Comparison of ENCODE assay signal across 10 mouse cellular contexts in genomic region chr11:119285791-119286527, GRCm38 (mm10). TPM values are rescaled to one million over a fixed set of nuclear protein-coding genes. Genes with fewer than 3 reads are reported as not detected.
A peak's percentile ranks its signal among the peaks of the same experiment; 100 is the strongest.
DNase-seq lines count a peak whose midpoint lies in the region; ATAC-seq and TF ChIP-seq lines count a peak whose summit lies in the region.
"Had no signal": no experiment of that assay in that cellular context is flagged by ENCODE, and none has a peak within 500 bp of the region (broad histone marks: within the 10 kb centered on the region; RNA-seq: fewer than 3 reads in every experiment).

No protein-coding gene starts in this region.

- no peak overlapping the region for H3K4me2 ChIP-seq in forebrain, embryonic 15.5 days (replicated peaks)
- H3K4me2 ChIP-seq in forebrain, embryonic 16.5 days (ENCODE audit: low read length): no peak overlapping the region
- no peak overlapping the region for H3K4me2 ChIP-seq in midbrain, embryonic 14.5 days (ENCODE audit: low read length)
- no peak overlapping the region for H3K4me2 ChIP-seq in intestine, embryonic 15.5 days (replicated peaks)

- no peak overlapping the region for H3K4me3 ChIP-seq in forebrain, embryonic 15.5 days
- no peak overlapping the region for H3K4me3 ChIP-seq in forebrain, embryonic 16.5 days (replicated peaks; ENCODE audit: low read length)
- H3K4me3 ChIP-seq in midbrain, embryonic 14.5 days (replicated peaks; ENCODE audit: low read depth, low read length): no peak overlapping the region
- no peak overlapping the region for H3K4me3 ChIP-seq in midbrain, embryonic 10.5 days
- H3K4me3 ChIP-seq in intestine, embryonic 15.5 days (replicated peaks): no peak overlapping the region
- no peak overlapping the region for H3K4me3 ChIP-seq in left cerebral cortex, adult 2 months

- H3K27me3 ChIP-seq in forebrain, embryonic 15.5 days: no peaks in the 10 kb centered on the region
- no peaks in the 10 kb centered on the region for H3K27me3 ChIP-seq in forebrain, embryonic 16.5 days (replicated peaks; ENCODE audit: control insufficient read depth, insufficient read depth, low read length)
- H3K27me3 ChIP-seq in midbrain, embryonic 14.5 days (ENCODE audit: control insufficient read depth, insufficient read depth, low read length): no peaks in the 10 kb centered on the region
- H3K27me3 ChIP-seq in midbrain, embryonic 10.5 days (ENCODE audit: low read depth, poor library complexity, severe bottlenecking): no peaks in the 10 kb centered on the region
- no peaks in the 10 kb centered on the region for H3K27me3 ChIP-seq in intestine, embryonic 15.5 days (replicated peaks)

- intact Hi-C loops in left cerebral cortex, adult 2 months (cut with DNase I): no loop called here

- H3K36me3 ChIP-seq in forebrain, embryonic 15.5 days: peaks cover 65% of the 10 kb centered on the region
- peaks cover 23% of the 10 kb centered on the region for H3K36me3 ChIP-seq in forebrain, embryonic 16.5 days (ENCODE audit: control insufficient read depth, insufficient read depth)
- peaks cover 90% of the 10 kb centered on the region for H3K36me3 ChIP-seq in midbrain, embryonic 14.5 days (ENCODE audit: control insufficient read depth, insufficient read depth, low read length)
- peaks cover 88% of the 10 kb centered on the region for H3K36me3 ChIP-seq in midbrain, embryonic 10.5 days
- peaks cover 42% of the 10 kb centered on the region for H3K36me3 ChIP-seq in intestine, embryonic 15.5 days

- peak; percentile 16; the same call in 1 of the 2 replicates for ATAC-seq in forebrain, embryonic 15.5 days (replicated peaks)
- ATAC-seq in forebrain, embryonic 16.5 days: no peak
- no peak for ATAC-seq in midbrain, embryonic 14.5 days (ENCODE audit: low FRiP score, low TSS enrichment)
- 0 out of 2 replicates have a peak, but pooled peaks have one; percentile 23 for ATAC-seq in intestine, embryonic 15.5 days

- peak; percentile 47 for DNase-seq in midbrain, embryonic 14.5 days
- no peak for DNase-seq in midbrain, embryonic 10.5 days (ENCODE audit: low spot score)
- DNase-seq in lung, postnatal 4 days: peak; percentile 56 to 77
- DNase-seq in frontal cortex, adult 2 months (ENCODE audit: extremely low spot score in 1 of 2, low spot score in 1 of 2): no peak
- no peak for DNase-seq in left cerebral cortex, adult 2 months (ENCODE audit: extremely low spot score in 1 of 2, low spot score in 2 of 2)

- 62% methylated on average over 9 of the region's 9 CpGs for WGBS in forebrain, embryonic 15.5 days
- WGBS in forebrain, embryonic 16.5 days: 62% methylated on average over 9 of the region's 9 CpGs
- WGBS in midbrain, embryonic 14.5 days: 72% methylated on average over 9 of the region's 9 CpGs
- 84% methylated on average over 9 of the region's 9 CpGs for WGBS in midbrain, embryonic 10.5 days
- WGBS in intestine, embryonic 15.5 days: 62% methylated on average over 9 of the region's 9 CpGs

- no peak overlapping the region for H3K27ac ChIP-seq in forebrain, embryonic 15.5 days (replicated peaks)
- H3K27ac ChIP-seq in forebrain, embryonic 16.5 days (ENCODE audit: low read length): no peak overlapping the region
- no peak overlapping the region for H3K27ac ChIP-seq in midbrain, embryonic 14.5 days (replicated peaks; ENCODE audit: low read depth, low read length)
- H3K27ac ChIP-seq in midbrain, embryonic 10.5 days (replicated peaks): no peak overlapping the region
- H3K27ac ChIP-seq in intestine, embryonic 15.5 days: no peak overlapping the region
- H3K27ac ChIP-seq in left cerebral cortex, adult 2 months: no peak overlapping the region

- H3K4me1 ChIP-seq in forebrain, embryonic 15.5 days: no peaks in the 10 kb centered on the region
- no peaks in the 10 kb centered on the region for H3K4me1 ChIP-seq in forebrain, embryonic 16.5 days (replicated peaks; ENCODE audit: control insufficient read depth, insufficient read depth, low read length)
- no peaks in the 10 kb centered on the region for H3K4me1 ChIP-seq in midbrain, embryonic 14.5 days (ENCODE audit: control insufficient read depth, insufficient read depth, low read length)
- H3K4me1 ChIP-seq in midbrain, embryonic 10.5 days: peaks cover 11% of the 10 kb centered on the region
- no peaks in the 10 kb centered on the region for H3K4me1 ChIP-seq in intestine, embryonic 15.5 days (replicated peaks)

- H3K9me3 ChIP-seq in forebrain, embryonic 15.5 days: no peaks in the 10 kb centered on the region
- no peaks in the 10 kb centered on the region for H3K9me3 ChIP-seq in forebrain, embryonic 16.5 days (ENCODE audit: control insufficient read depth, low read length)
- no peaks in the 10 kb centered on the region for H3K9me3 ChIP-seq in midbrain, embryonic 14.5 days (ENCODE audit: control insufficient read depth, low read length)
- no peaks in the 10 kb centered on the region for H3K9me3 ChIP-seq in midbrain, embryonic 10.5 days (replicated peaks)
- no peaks in the 10 kb centered on the region for H3K9me3 ChIP-seq in intestine, embryonic 15.5 days

- TF ChIP-seq CTCF in left cerebral cortex, adult 2 months (IDR thresholded peaks at IDR 0.05): no peak

- H3K9ac ChIP-seq in forebrain, embryonic 15.5 days (replicated peaks): no peak overlapping the region
- H3K9ac ChIP-seq in forebrain, embryonic 16.5 days (replicated peaks; ENCODE audit: low read depth, low read length): no peak overlapping the region
- H3K9ac ChIP-seq in midbrain, embryonic 14.5 days (replicated peaks; ENCODE audit: low read length): no peak overlapping the region
- no peak overlapping the region for H3K9ac ChIP-seq in intestine, embryonic 15.5 days

RNA-seq across cellular contexts. Expression of gene Eif4a3, which starts 13.9 kb away (rescaled TPM):
- polyA plus RNA-seq in forebrain, embryonic 15.5 days (2015; fragmentation: Nextera tagmentation; extraction: Ambion mirVana): 302 and 313 TPM in 2 replicates
- polyA plus RNA-seq in forebrain, embryonic 16.5 days (2015; fragmentation: Nextera tagmentation; extraction: Ambion mirVana): 271 and 273 TPM in 2 replicates
- 257 and 264 TPM in 2 replicates for polyA plus RNA-seq in midbrain, embryonic 14.5 days (2014; fragmentation: Nextera tagmentation; extraction: Ambion mirVana)
- polyA plus RNA-seq in midbrain, embryonic 10.5 days (2016; fragmentation: Nextera tagmentation; extraction: Ambion mirVana): 465 and 494 TPM in 2 replicates
- 335 and 348 TPM in 2 replicates for polyA plus RNA-seq in intestine, embryonic 15.5 days (2015; fragmentation: Nextera tagmentation; extraction: Ambion mirVana)
- polyA plus RNA-seq in frontal cortex, adult 2 months (2012; rRNA removed): 98.0 and 109 TPM in 2 replicates
- total RNA-seq in left cerebral cortex, adult 2 months (2021): 10 to 100 TPM; 68.7 to 78.6 TPM

RNA-seq across cellular contexts. Expression of gene Gaa, which starts 18.3 kb away (rescaled TPM):
- polyA plus RNA-seq in forebrain, embryonic 15.5 days (2015; fragmentation: Nextera tagmentation; extraction: Ambion mirVana): 43.9 and 49.8 TPM in 2 replicates
- polyA plus RNA-seq in forebrain, embryonic 16.5 days (2015; fragmentation: Nextera tagmentation; extraction: Ambion mirVana): 59.8 and 69.7 TPM in 2 replicates
- 58.6 and 67.2 TPM in 2 replicates for polyA plus RNA-seq in midbrain, embryonic 14.5 days (2014; fragmentation: Nextera tagmentation; extraction: Ambion mirVana)
- polyA plus RNA-seq in midbrain, embryonic 10.5 days (2016; fragmentation: Nextera tagmentation; extraction: Ambion mirVana): 32.0 and 33.6 TPM in 2 replicates
- polyA plus RNA-seq in intestine, embryonic 15.5 days (2015; fragmentation: Nextera tagmentation; extraction: Ambion mirVana): 66.3 and 69.1 TPM in 2 replicates
- polyA plus RNA-seq in frontal cortex, adult 2 months (2012; rRNA removed): 182 and 207 TPM in 2 replicates
- 100 to 1,000 TPM; 241 to 268 TPM for total RNA-seq in left cerebral cortex, adult 2 months (2021)

RNA-seq across cellular contexts. Expression of gene Card14, which starts 21.6 kb away (rescaled TPM):
- polyA plus RNA-seq in forebrain, embryonic 15.5 days (2015; fragmentation: Nextera tagmentation; extraction: Ambion mirVana): 0.09 and 0.18 TPM in 2 replicates
- 0.13 and 0.40 TPM in 2 replicates for polyA plus RNA-seq in forebrain, embryonic 16.5 days (2015; fragmentation: Nextera tagmentation; extraction: Ambion mirVana)
- polyA plus RNA-seq in midbrain, embryonic 14.5 days (2014; fragmentation: Nextera tagmentation; extraction: Ambion mirVana): 0.11 and 0.16 TPM in 2 replicates
- polyA plus RNA-seq in midbrain, embryonic 10.5 days (2016; fragmentation: Nextera tagmentation; extraction: Ambion mirVana): not detected in 2 replicates
- polyA plus RNA-seq in intestine, embryonic 15.5 days (2015; fragmentation: Nextera tagmentation; extraction: Ambion mirVana): 5.1 and 5.6 TPM in 2 replicates
- 0.15 and 0.32 TPM in 2 replicates for polyA plus RNA-seq in frontal cortex, adult 2 months (2012; rRNA removed)
- total RNA-seq in left cerebral cortex, adult 2 months (2021): under 1 TPM; 0.19 to 0.27 TPM
- total RNA-seq: common myeloid progenitor, adult 5-6 weeks had no signal

RNA-seq across cellular contexts. Expression of gene Ccdc40, which starts 57.6 kb away (rescaled TPM):
- 12.9 and 13.7 TPM in 2 replicates for polyA plus RNA-seq in forebrain, embryonic 15.5 days (2015; fragmentation: Nextera tagmentation; extraction: Ambion mirVana)
- polyA plus RNA-seq in forebrain, embryonic 16.5 days (2015; fragmentation: Nextera tagmentation; extraction: Ambion mirVana): 11.5 and 14.1 TPM in 2 replicates
- polyA plus RNA-seq in midbrain, embryonic 14.5 days (2014; fragmentation: Nextera tagmentation; extraction: Ambion mirVana): 12.2 and 13.3 TPM in 2 replicates
- 20.6 and 21.8 TPM in 2 replicates for polyA plus RNA-seq in midbrain, embryonic 10.5 days (2016; fragmentation: Nextera tagmentation; extraction: Ambion mirVana)
- polyA plus RNA-seq in intestine, embryonic 15.5 days (2015; fragmentation: Nextera tagmentation; extraction: Ambion mirVana): 2.5 and 2.6 TPM in 2 replicates
- 1.7 and 1.9 TPM in 2 replicates for polyA plus RNA-seq in frontal cortex, adult 2 months (2012; rRNA removed)
- total RNA-seq in left cerebral cortex, adult 2 months (2021): 1 to 10 TPM; 1.3 to 1.5 TPM
- polyA plus RNA-seq: liver, adult 2 months had no signal

RNA-seq across cellular contexts. Expression of gene Tbc1d16, which starts 57.7 kb away (rescaled TPM):
- polyA plus RNA-seq in forebrain, embryonic 15.5 days (2015; fragmentation: Nextera tagmentation; extraction: Ambion mirVana): 52.4 and 54.6 TPM in 2 replicates
- polyA plus RNA-seq in forebrain, embryonic 16.5 days (2015; fragmentation: Nextera tagmentation; extraction: Ambion mirVana): 52.3 and 54.6 TPM in 2 replicates
- 36.1 and 41.1 TPM in 2 replicates for polyA plus RNA-seq in midbrain, embryonic 14.5 days (2014; fragmentation: Nextera tagmentation; extraction: Ambion mirVana)
- 27.0 and 29.6 TPM in 2 replicates for polyA plus RNA-seq in midbrain, embryonic 10.5 days (2016; fragmentation: Nextera tagmentation; extraction: Ambion mirVana)
- 13.9 and 15.3 TPM in 2 replicates for polyA plus RNA-seq in intestine, embryonic 15.5 days (2015; fragmentation: Nextera tagmentation; extraction: Ambion mirVana)
- polyA plus RNA-seq in frontal cortex, adult 2 months (2012; rRNA removed): 17.9 and 20.6 TPM in 2 replicates
- total RNA-seq in left cerebral cortex, adult 2 months (2021): 10 to 100 TPM; 25.2 to 34.6 TPM

Comparison
In these comparisons a context has a peak if more than half of its experiments do, and no peak if none do; other contexts are left out.
1. ATAC-seq: peak in forebrain, embryonic 15.5 days (single experiment) and intestine, embryonic 15.5 days (single experiment); none in forebrain, embryonic 16.5 days (single experiment) and midbrain, embryonic 14.5 days (single experiment).
2. DNase-seq: peak in midbrain, embryonic 14.5 days (single experiment) and lung, postnatal 4 days (2 of 2); none in midbrain, embryonic 10.5 days (single experiment), frontal cortex, adult 2 months (0 of 2) and left cerebral cortex, adult 2 months (0 of 2).